Mouse (Mus musculus) embryonic facial prominence, embryonic 14.5 days (tissue): ENCODE measurements around the gene Ern1. TPM values are rescaled to one million over a fixed set of nuclear protein-coding genes. Genes with fewer than 3 reads are reported as not detected.

Source experiments
- ATAC-seq: fragments of 200-750 bp; cut with Nextera tagmentation; 2 replicates; pipeline ENCODE4 v1.8.0; 2017; ENCODE audit warnings: low read depth, moderate number of reproducible peaks, moderate TSS enrichment
- DNase-seq: peaks from one replicate; pipeline ENCODE4 v3.0.0-alpha.2; 2015; ENCODE audit warnings: low spot score
- H3K27ac ChIP-seq: fragments of 300-500 bp; sonication (generic); replicated peaks from 2 replicates; pipeline ENCODE4 v1.5.1; 2014; ENCODE audit warnings: low read depth, mild to moderate bottlenecking, low read length, moderate library complexity
- H3K27me3 ChIP-seq: fragments of 300-500 bp; sonication (generic); replicated peaks from 2 replicates; pipeline ENCODE4 v1.6.1; 2014; ENCODE audit warnings: low read length; ENCODE audit not compliant: control insufficient read depth, insufficient read depth
- H3K36me3 ChIP-seq: fragments of 300-500 bp; sonication (generic); 2 replicates; pipeline ENCODE4 v1.6.1; 2014; ENCODE audit warnings: low read length, mixed read lengths; ENCODE audit not compliant: control insufficient read depth, insufficient read depth
- H3K4me1 ChIP-seq: fragments of 300-500 bp; sonication (generic); 2 replicates; pipeline ENCODE4 v1.6.1; 2014; ENCODE audit warnings: antibody characterized with exemption, low read length; ENCODE audit not compliant: control insufficient read depth, insufficient read depth
- H3K4me2 ChIP-seq: fragments of 300-500 bp; sonication (generic); 2 replicates; pipeline ENCODE4 v1.6.1; 2014; ENCODE audit warnings: low read depth, mild to moderate bottlenecking, low read length, moderate library complexity, mixed read lengths
- H3K4me3 ChIP-seq: fragments of 300-500 bp; sonication (generic); 2 replicates; pipeline ENCODE4 v1.5.1; 2014; ENCODE audit warnings: low read depth, mild to moderate bottlenecking, low read length
- H3K9ac ChIP-seq: fragments of 300-500 bp; sonication (generic); 2 replicates; pipeline ENCODE4 v1.6.1; 2014; ENCODE audit warnings: low read depth, mild to moderate bottlenecking, low read length, moderate library complexity, mixed read lengths
- H3K9me3 ChIP-seq: fragments of 300-500 bp; sonication (generic); 2 replicates; pipeline ENCODE4 v1.6.1; 2016; ENCODE audit warnings: low read length; ENCODE audit not compliant: control insufficient read depth
- WGBS: fragments of 180-500 bp; shearing (Covaris S2); extraction: QIAGEN DNeasy Blood & Tissue Kit; methylation state at CpG from one replicate; pipeline ENCODE4 v1.1.7; 2014; 5-methylcytosine and 5-hydroxymethylcytosine counted together
- polyA plus RNA-seq: library from polyadenylated mRNA; unstranded; fragments of >200 nt; fragmentation: Nextera tagmentation; extraction: Ambion mirVana; gene quantifications from 2 replicates; pipeline ENCODE4 v1.2.1, GENCODE M21; 2014

The Ern1 gene
- polyA plus RNA-seq, 1 experiment from 2014 or later, result 7.0 TPM

- no peak overlapping the region for H3K4me3 ChIP-seq
- no peaks in the 10 kb centered on the region for H3K27me3 ChIP-seq
- H3K9me3 ChIP-seq, result no peaks in the 10 kb centered on the region
- H3K4me2 ChIP-seq, result no peak overlapping the region
- H3K36me3 ChIP-seq, result no peaks in the 10 kb centered on the region
- DNase-seq (no peak), ATAC-seq (no peak)
- no peak overlapping the region for H3K27ac ChIP-seq
- peaks cover 7% of the 10 kb centered on the region; the same call in 1 of the 2 replicates for H3K4me1 ChIP-seq
- no peak overlapping the region for H3K9ac ChIP-seq
- 72% methylated on average over 5 of the region's 7 CpGs for WGBS
Observed at GRCm38 (mm10) chr11:106489036-106489693, 1.5 kb upstream of the Ern1 start.

DNA sequence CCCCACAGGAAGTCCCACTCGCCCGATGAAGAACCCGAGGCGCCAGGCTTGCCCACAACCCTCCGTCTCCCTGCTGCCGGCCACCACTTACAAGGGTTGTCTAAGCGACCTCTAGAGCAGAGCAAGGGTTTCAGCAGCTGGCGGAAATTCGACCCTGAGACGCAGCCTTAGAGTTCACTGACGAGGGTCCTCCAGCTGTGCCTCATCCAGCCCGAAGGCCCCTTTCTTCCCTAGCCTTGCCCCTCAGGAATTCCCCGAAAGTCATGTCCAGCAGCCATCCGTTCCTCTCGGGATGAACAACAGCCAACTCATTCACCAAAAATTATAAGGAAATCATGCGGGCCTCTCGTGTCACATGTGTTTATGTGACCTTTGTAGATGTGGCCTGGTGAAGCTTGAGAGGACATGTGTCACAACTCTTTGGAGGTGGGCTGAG lies 492 bp upstream of the Ern1 start:
- Histone ChIP-seq H3K4me1 (peaks cover 7% of the 10 kb centered on the region; the same call in 1 of the 2 replicates), H3K9ac (0 out of 2 replicates have a peak overlapping the region, but pooled peaks have one; percentile 82), H3K27me3 (no peaks in the 10 kb centered on the region), H3K27ac (peak overlapping the region; percentile 79), H3K4me3 (peak overlapping the region; percentile 97), H3K36me3 (no peaks in the 10 kb centered on the region), H3K4me2 (peak overlapping the region; percentile 85), H3K9me3 (no peaks in the 10 kb centered on the region)
- 7% methylated on average over 17 of the region's 17 CpGs for WGBS
- DNase-seq, result peak; percentile 27
- ATAC-seq, result peak; percentile 10; the same call in 1 of the 2 replicates

- peaks cover 7% of the 10 kb centered on the region; the same call in 1 of the 2 replicates for H3K4me1 ChIP-seq
- H3K9me3 ChIP-seq, result no peaks in the 10 kb centered on the region
- H3K4me3 ChIP-seq, result peak overlapping the region; percentile 97
- peak overlapping the region; percentile 85 for H3K4me2 ChIP-seq
- no peaks in the 10 kb centered on the region for H3K27me3 ChIP-seq
- DNase-seq, result no peak
- WGBS, result under 1% methylated on average over 30 of the region's 86 CpGs
- peak overlapping the region; percentile 82 for H3K9ac ChIP-seq
- peak; percentile 88 for ATAC-seq
- H3K27ac ChIP-seq, result peak overlapping the region; percentile 79
- H3K36me3 ChIP-seq, result no peaks in the 10 kb centered on the region
Observed at GRCm38 (mm10) chr11:106486866-106487732, 553 bp downstream of the Ern1 start.

- ATAC-seq (no peak), DNase-seq (no peak)
- Histone ChIP-seq H3K36me3 (no peaks in the 10 kb centered on the region), H3K4me1 (peaks cover 7% of the 10 kb centered on the region; the same call in 1 of the 2 replicates), H3K9ac (peak overlapping the region; percentile 82), H3K9me3 (no peaks in the 10 kb centered on the region), H3K27me3 (no peaks in the 10 kb centered on the region), H3K27ac (no peak overlapping the region), H3K4me3 (peak overlapping the region; percentile 97), H3K4me2 (peak overlapping the region; percentile 85)
- 38% methylated on average over 16 of the region's 16 CpGs for WGBS
Observed at GRCm38 (mm10) chr11:106486042-106486865, 1.4 kb downstream of the Ern1 start.

GRCm38 (mm10) chr11:106485611-106486010 lies 2.0 kb downstream of the Ern1 start:
- Histone ChIP-seq H3K27ac (no peak overlapping the region), H3K4me3 (0 out of 2 replicates have a peak overlapping the region, but pooled peaks have one; percentile 97), H3K4me2 (no peak overlapping the region), H3K36me3 (no peaks in the 10 kb centered on the region), H3K9ac (0 out of 2 replicates have a peak overlapping the region, but pooled peaks have one; percentile 25), H3K4me1 (peaks cover 7% of the 10 kb centered on the region; the same call in 1 of the 2 replicates), H3K9me3 (no peaks in the 10 kb centered on the region), H3K27me3 (no peaks in the 10 kb centered on the region)
- WGBS, result 77% methylated on average over 4 of the region's 4 CpGs
- DNase-seq (no peak), ATAC-seq (no peak)

DNA sequence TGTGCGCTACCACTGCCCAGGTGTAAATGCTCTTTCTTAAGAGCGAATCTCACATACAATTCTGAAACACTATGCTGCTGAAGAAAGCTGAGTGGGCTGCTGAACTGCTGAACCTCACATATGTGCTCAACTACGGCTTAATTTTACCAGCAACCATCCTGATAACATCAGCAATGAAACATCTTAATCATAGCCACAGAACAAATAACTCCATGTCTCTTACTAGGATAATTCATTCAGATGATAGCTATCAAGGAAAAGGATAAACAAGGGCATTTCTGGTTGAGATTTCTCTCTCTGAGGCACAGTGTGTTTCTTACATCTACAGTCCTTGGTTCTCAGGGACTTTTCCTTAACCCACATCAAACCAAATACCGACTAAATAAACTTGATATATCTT lies 2.8 kb downstream of the Ern1 start:
- no peak for DNase-seq
- Histone ChIP-seq H3K4me1 (peaks cover 7% of the 10 kb centered on the region; the same call in 1 of the 2 replicates), H3K9me3 (no peaks in the 10 kb centered on the region), H3K4me3 (no peak overlapping the region), H3K4me2 (no peak overlapping the region), H3K27me3 (no peaks in the 10 kb centered on the region), H3K9ac (no peak overlapping the region), H3K27ac (no peak overlapping the region), H3K36me3 (no peaks in the 10 kb centered on the region)
- 84% methylated on average over 4 of the region's 4 CpGs for WGBS
- ATAC-seq, result no peak

DNA sequence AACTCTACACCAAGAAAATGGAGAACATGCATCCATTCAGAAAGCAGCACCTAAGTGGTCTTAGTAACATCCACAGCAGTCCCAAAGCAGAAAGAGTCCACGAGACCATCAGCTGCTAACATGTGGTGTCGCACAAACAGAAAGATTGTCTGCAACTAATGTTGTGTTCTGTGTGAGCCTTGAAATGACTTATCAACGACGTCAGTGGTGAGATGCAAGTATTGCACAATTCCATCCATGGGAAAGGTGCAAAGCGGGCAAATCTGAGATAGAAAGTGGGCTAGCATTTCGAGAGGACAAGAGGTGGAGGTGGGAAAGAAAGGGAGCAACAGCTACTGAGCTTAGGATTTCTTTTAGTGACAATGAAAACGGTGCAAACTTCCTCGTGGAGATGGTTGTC lies 4.8 kb downstream of the Ern1 start:
- Histone ChIP-seq H3K27ac (no peak overlapping the region), H3K4me2 (no peak overlapping the region), H3K9me3 (no peaks in the 10 kb centered on the region), H3K9ac (no peak overlapping the region), H3K4me3 (no peak overlapping the region), H3K36me3 (no peaks in the 10 kb centered on the region), H3K27me3 (no peaks in the 10 kb centered on the region), H3K4me1 (peaks cover 7% of the 10 kb centered on the region; the same call in 1 of the 2 replicates)
- ATAC-seq (no peak), DNase-seq (no peak)
- 86% methylated on average over 8 of the region's 8 CpGs for WGBS

GRCm38 (mm10) chr11:106481651-106482050 lies 6.0 kb downstream of the Ern1 start:
- Histone ChIP-seq H3K4me2 (no peak overlapping the region), H3K9ac (no peak overlapping the region), H3K36me3 (no peaks in the 10 kb centered on the region), H3K27me3 (no peaks in the 10 kb centered on the region), H3K9me3 (no peaks in the 10 kb centered on the region), H3K27ac (no peak overlapping the region), H3K4me1 (peaks cover 7% of the 10 kb centered on the region; the same call in 1 of the 2 replicates), H3K4me3 (no peak overlapping the region)
- 53% methylated on average over 4 of the region's 4 CpGs for WGBS
- DNase-seq, result peak; percentile 22
- ATAC-seq, result no peak
